Mouse (Mus musculus): Measurements from ENCODE around the gene Pdzrn4.
"Not testable (repeated sequence)": the region's sequence is repeated elsewhere in the genome, so short reads cannot be mapped to it uniquely, and the experiment has no call there.

Pdzrn4 gene

GRCm38 (mm10) chr15:92396770-92397608 lies at the start of gene Pdzrn4:
Pdzrn4 (plus strand) TSS chr15:92396881.
- peak; percentile 49 to 56 for DNase-seq (ENCODE audit: low spot score in 2 of 2)

- no peak for DNase-seq (ENCODE audit: low spot score in 2 of 2)
These were observed 49.3 kb upstream of the Pdzrn4 start for GRCm38 (mm10) chr15:92347426-92347825.

DNA sequence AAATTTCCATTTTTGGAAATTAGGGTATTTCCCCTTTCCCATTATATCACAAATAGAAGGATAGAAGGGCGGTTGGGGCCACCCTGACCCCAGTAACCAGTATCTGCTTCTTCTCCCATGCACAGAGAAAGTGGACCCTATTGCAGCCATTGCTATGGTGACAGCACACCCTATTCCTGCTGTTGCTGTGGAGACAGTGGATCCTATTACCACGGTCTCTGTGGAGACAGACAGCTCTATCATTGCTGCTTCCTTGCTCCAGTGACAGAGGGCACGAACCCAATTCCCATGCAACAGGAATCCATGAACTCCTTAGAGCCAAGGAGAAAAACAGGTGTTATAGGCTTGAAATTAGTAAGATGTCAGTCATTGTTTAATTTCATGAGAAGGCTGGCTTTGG lies 48.8 kb upstream of the Pdzrn4 start:
- DNase-seq (ENCODE audit: low spot score in 2 of 2): peak in 1 of 2 experiments; percentile 24

GRCm38 (mm10) chr15:92348453-92348852 lies 48.2 kb upstream of the Pdzrn4 start:
- not testable (repeated sequence) for DNase-seq (ENCODE audit: low spot score in 2 of 2)

GRCm38 (mm10) chr15:92364153-92364552 lies 32.5 kb upstream of the Pdzrn4 start:
- DNase-seq (ENCODE audit: low spot score in 2 of 2): peak in 1 of 2 experiments; percentile 40

DNA sequence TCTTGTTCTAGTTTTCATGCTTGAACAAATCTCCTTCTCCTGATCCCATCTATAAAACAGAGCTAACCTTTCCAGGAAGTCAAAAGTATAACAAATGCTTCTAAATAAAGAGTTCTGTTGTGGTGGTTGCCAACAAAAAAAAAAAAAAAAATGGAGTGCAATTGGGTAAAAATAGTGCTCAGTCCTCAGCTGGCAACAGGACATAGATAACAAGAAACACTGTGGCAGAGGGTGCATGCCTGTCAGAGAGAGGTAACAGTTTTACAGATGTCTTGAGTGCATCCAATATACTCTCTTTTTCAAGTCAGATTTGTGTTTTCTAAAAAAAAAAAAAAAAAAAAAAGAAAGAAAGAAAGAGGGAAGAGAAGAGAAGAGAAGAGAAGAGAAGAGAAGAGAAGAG lies 32.1 kb upstream of the Pdzrn4 start:
- DNase-seq (ENCODE audit: low spot score in 2 of 2): no peak

GRCm38 (mm10) chr15:92394811-92395210 lies 1.9 kb upstream of the Pdzrn4 start:
- no peak for DNase-seq (ENCODE audit: low spot score in 2 of 2)

DNA sequence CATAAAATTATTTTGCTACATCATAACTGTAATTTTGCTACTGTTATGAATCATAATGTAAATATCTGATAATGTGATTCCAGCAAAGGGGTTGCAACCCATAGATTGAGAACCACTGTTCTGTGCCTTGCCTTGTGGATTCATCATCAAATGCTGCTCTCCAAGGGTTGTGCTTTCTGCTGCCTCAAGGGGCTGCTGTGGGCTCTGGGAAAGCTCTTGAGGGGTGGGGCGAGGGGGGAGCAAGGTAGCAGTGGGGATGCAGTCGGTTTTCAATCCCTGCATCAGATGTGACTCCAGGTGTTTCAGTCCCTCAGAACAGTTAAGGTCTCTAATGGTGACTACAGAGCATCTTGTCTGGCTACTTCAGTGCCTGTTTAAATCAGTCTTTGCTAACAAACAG lies 2.1 kb downstream of the Pdzrn4 start:
- peak in 1 of 2 experiments; percentile 17 for DNase-seq (ENCODE audit: low spot score in 2 of 2)

- peak in 1 of 2 experiments; percentile 25 for DNase-seq (ENCODE audit: low spot score in 2 of 2)
These were observed 2.6 kb downstream of the Pdzrn4 start for GRCm38 (mm10) chr15:92399278-92399677.

DNA sequence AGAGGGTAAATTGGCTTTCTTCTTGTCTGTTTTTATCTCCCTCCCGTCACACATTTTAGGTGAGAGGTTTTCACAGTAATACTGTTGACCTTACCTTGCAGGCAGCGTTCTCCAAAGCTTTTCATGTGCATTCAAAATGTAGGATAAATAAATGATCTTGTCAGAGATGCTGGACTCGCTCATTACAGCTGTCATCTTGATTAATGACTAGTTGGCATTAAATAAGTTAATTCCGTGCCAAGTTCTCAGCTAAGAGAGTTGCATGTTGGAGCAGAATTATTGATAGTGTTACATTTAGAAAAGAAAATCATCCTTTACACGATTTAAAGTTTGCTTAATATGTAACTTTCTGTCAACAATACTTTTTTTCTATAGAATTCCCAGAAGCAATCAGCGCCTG lies 4.9 kb downstream of the Pdzrn4 start:
- no peak for DNase-seq (ENCODE audit: low spot score in 2 of 2)

- DNase-seq (ENCODE audit: low spot score in 2 of 2): no peak
These were observed 18.6 kb downstream of the Pdzrn4 start for GRCm38 (mm10) chr15:92415323-92415722.

- DNase-seq (ENCODE audit: low spot score in 2 of 2): no peak
These were observed 19.5 kb downstream of the Pdzrn4 start for GRCm38 (mm10) chr15:92416141-92416540.

GRCm38 (mm10) chr15:92416658-92417057 lies 20.0 kb downstream of the Pdzrn4 start:
- no peak for DNase-seq (ENCODE audit: low spot score in 2 of 2)

DNA sequence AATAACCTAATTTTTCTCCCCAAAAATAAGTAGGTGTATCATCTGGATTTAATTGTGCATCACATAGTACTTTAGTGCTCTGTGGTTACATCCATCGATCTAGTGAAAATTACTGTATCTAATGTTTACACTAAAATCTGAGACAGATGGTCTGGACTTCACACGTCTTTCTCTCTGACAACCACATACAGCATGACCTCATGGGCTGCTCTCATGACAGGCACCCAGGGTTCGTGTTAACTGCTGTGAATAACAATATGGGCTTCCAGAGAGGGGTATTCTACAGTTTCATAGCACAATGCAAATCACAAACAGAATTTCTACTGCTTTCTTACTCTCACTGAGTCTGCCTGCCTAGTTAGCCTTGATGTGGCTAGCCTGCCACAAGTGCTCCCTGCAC lies 20.4 kb downstream of the Pdzrn4 start:
- DNase-seq (ENCODE audit: low spot score in 2 of 2): no peak

DNA sequence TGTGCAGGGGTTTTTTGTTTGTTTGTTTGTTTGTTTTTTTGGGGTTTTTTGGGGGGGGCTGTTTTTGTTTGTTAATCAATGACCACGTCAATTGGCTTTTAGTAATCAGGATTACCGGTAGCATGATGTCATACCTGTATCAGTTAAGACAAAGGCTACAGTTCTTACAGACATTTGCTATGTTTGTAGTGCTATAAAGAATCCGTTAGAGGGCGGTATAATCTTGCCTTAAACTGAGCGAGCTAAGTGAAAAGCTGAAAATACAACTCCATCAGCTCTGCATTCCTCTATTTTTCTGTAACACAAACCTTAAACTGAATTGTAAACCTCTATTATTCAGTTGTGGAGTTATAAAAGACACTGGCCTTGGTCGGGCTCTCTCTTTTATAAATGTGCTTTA lies 37.9 kb downstream of the Pdzrn4 start:
- DNase-seq (ENCODE audit: low spot score in 2 of 2): no peak

DNA sequence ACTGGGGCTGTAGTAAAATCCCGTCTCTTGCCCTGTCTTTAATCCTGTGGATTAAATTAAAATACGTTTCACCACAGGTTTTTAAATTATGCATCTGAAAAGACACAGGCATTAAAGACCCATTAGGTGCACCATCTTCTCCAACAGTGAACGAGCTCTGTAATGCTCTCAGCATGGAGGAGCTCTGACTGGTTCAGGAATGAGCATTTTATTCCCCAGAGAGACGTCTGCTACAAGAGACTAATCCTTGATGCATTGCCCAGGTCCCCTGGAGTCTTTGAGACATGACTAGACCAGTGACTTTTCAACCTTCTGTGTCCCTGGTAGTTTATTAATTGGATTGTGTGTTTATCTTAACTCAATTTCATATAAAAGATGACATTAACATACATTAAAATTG lies 38.6 kb downstream of the Pdzrn4 start:
- no peak for DNase-seq (ENCODE audit: low spot score in 2 of 2)

- no peak for DNase-seq (ENCODE audit: low spot score in 2 of 2)
These were observed 45.0 kb downstream of the Pdzrn4 start for GRCm38 (mm10) chr15:92441630-92442180.

DNA sequence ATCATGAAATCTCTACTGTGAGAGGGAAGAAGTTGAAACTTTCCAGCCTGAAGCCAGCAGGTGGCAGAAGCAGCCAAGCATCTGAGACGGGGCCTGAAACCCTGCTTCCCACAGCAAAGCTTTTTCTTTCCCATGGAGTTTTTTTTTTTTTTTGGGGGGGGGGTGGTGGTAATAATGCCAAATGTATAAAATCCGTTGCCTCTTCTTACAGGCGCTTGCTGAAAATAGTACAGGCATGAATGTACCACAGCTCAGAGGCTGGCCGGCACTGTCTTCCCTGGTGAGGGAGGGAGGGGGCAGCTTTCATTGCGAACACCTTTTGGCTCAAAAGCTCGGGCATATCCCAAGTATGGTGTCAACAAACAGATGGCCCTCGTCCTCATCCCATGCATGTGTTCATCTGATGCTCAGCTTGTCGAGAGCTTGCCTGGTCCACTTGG lies 51.0 kb downstream of the Pdzrn4 start:
- peak; percentile 28 to 36 for DNase-seq (ENCODE audit: low spot score in 2 of 2)

GRCm38 (mm10) chr15:92449112-92449511 lies 52.4 kb downstream of the Pdzrn4 start:
- no peak for DNase-seq (ENCODE audit: low spot score in 2 of 2)

DNA sequence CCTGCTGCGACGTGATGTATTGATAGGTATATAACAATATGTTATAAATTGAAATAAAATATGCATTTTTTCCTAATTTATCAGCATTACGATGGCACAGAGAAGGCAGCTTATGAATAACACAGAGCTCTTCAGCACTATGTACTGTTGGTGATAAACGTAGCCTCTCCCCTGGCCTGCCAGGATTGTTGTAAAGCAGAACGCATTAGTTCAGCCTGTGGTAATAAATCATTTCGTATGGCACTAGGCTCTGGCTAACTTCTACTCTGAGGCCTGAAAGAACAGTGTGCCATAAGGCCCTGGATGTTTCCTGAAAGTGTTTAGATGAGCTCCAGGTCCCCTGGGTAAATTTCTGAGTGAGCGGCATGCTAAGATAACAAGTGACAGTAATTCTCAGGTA lies 55.9 kb downstream of the Pdzrn4 start:
- DNase-seq (ENCODE audit: low spot score in 2 of 2): no peak

- DNase-seq (ENCODE audit: low spot score in 2 of 2): no peak
These were observed 85.5 kb downstream of the Pdzrn4 start for GRCm38 (mm10) chr15:92482198-92482597.

DNA sequence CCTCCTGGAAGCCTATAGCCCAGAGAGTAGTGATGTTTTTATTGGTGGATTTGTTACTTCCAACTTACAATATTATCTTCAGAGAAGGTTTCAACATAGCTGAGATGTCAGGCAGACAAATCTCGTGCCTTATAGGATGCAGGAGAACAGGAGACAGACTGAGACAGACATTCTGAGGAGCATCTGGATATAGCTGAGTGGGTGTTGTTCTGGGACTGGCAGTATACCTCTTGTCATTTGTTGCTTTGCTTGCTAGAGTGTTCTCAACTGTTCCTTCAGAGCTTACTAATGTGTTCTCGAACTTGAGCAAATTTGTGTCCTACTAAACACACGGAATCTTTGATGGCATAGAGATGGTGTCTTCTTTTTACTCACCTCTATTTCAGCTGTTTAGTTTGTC lies 94.7 kb downstream of the Pdzrn4 start:
- DNase-seq (ENCODE audit: low spot score in 2 of 2): no peak

DNA sequence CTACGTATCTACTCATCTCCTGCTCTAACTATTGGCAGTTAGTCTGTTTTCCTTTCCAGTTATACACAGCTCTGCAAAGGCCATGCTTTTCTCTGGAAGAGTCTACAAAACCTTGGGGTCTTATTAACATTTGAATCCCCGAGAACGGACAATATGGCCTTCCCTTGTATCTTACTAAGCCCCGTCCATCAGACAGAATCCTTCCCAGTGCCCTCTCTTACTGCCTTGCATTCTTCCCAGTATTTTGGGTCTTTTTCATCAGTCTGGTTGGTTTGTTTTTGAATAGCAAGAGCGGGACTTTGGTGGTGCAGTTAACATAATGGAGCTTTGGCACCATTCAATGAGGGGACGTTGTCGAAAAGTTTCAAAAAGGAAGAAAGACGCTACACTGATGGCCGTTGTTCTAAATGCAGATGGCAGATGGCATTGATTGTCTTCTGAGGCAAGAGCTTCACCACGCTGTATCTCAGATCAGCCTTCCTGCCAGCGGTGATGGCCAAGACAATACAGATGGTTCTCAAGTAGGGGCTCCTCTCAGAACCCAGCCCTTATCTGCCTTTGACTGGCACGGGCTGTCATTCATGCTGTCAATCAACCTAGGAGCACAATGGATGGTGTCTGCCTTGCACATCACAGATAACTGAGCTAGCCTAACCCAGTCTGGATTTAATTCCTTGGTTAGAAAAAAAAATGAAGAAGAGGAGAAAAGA lies 98.9 kb downstream of the Pdzrn4 start:
- no peak for DNase-seq (ENCODE audit: low spot score in 2 of 2)
